Mouse (Mus musculus) liver, embryonic 14.5 days (tissue): ENCODE data around the gene Ctnnb1. TPM values are rescaled to one million over a fixed set of nuclear protein-coding genes. Genes with fewer than 3 reads are reported as not detected.

Source experiments
- ATAC-seq: fragments of 200-750 bp; cut with Nextera tagmentation; 2 replicates; pipeline ENCODE4 v1.8.0; 2017; ENCODE audit warnings: moderate number of reproducible peaks, mild to moderate bottlenecking, moderate library complexity; ENCODE audit not compliant: insufficient read depth
- DNase-seq, 3 experiments: peaks; one replicate each; pipeline ENCODE4 v3.0.0-alpha.2; 2012 to 2013; ENCODE audit warnings: low read depth in 3 of 3, low spot score in 3 of 3
- H3K27ac ChIP-seq: fragments of 300-500 bp; sonication (generic); 2 replicates; pipeline ENCODE4 v1.5.1; 2014; ENCODE audit warnings: moderate library complexity, mild to moderate bottlenecking, control low read depth, inconsistent platforms
- H3K27me3 ChIP-seq: fragments of 300-500 bp; sonication (generic); 2 replicates; pipeline ENCODE4 v1.6.1; 2014; ENCODE audit warnings: mild to moderate bottlenecking, low read length, moderate library complexity; ENCODE audit not compliant: control insufficient read depth, insufficient read depth
- H3K36me3 ChIP-seq: fragments of 300-500 bp; sonication (generic); replicated peaks from 2 replicates; pipeline ENCODE4 v1.6.1; 2014; ENCODE audit warnings: low read depth; ENCODE audit not compliant: control insufficient read depth, insufficient read depth
- H3K4me1 ChIP-seq, 2 experiments: fragments of 200-500 bp in 1 of 2; fragments of 300-500 bp in 1 of 2; sonication (generic) in 1 of 2; replicated peaks; 2 replicates each; pipeline ENCODE4 v1.6.1; 2012 to 2014; ENCODE audit warnings: antibody characterized with exemption in 1 of 2, inconsistent platforms in 1 of 2, low read length in 1 of 2; ENCODE audit not compliant: control insufficient read depth in 2 of 2, insufficient read depth in 2 of 2
- H3K4me2 ChIP-seq: fragments of 300-500 bp; sonication (generic); 2 replicates; pipeline ENCODE4 v1.6.1; 2014; ENCODE audit warnings: low read depth, mild to moderate bottlenecking, control low read depth, moderate library complexity
- H3K4me3 ChIP-seq, 2 experiments: fragments of 200-500 bp in 1 of 2; fragments of 300-500 bp in 1 of 2; sonication (generic) in 1 of 2; 2 replicates each; pipeline ENCODE4 v1.5.1; 2012 to 2014; ENCODE audit warnings: low read depth in 2 of 2, low read length in 2 of 2, mild to moderate bottlenecking in 2 of 2, control low read depth in 1 of 2, inconsistent platforms in 1 of 2, moderate library complexity in 1 of 2; ENCODE audit not compliant: insufficient read depth in 1 of 2
- H3K9ac ChIP-seq: fragments of 300-500 bp; sonication (generic); replicated peaks from 2 replicates; pipeline ENCODE4 v1.6.1; 2014; ENCODE audit warnings: mild to moderate bottlenecking, control low read depth, moderate library complexity
- H3K9me3 ChIP-seq: fragments of 300-500 bp; sonication (generic); 2 replicates; pipeline ENCODE4 v1.6.1; 2016; ENCODE audit warnings: low read length, mixed read lengths; ENCODE audit not compliant: control insufficient read depth
- CTCF ChIP-seq: IDR thresholded peaks from 2 replicates; pipeline ENCODE4 v1.5.1; 2016; ENCODE audit warnings: antibody characterized with exemption, low read depth, control low read depth
- EP300 ChIP-seq: IDR thresholded peaks from 2 replicates; pipeline ENCODE4 v1.6.1; 2016; ENCODE audit warnings: antibody characterized with exemption, low read depth
- WGBS: fragments of 180-500 bp; shearing (Covaris S2); extraction: QIAGEN DNeasy Blood & Tissue Kit; methylation state at CpG from one replicate; pipeline ENCODE4 v1.1.7; 2014; ENCODE audit not compliant: insufficient replicate concordance; 5-methylcytosine and 5-hydroxymethylcytosine counted together
- polyA plus RNA-seq, 2 experiments: library from polyadenylated mRNA; depleted of rRNA in 1 of 2; stranded (reverse) in 1 of 2; unstranded in 1 of 2; fragments of >200 nt; fragmentation: Nextera tagmentation in 1 of 2; extraction: Ambion mirVana in 1 of 2; gene quantifications; 2 replicates each; pipeline versions ENCODE4 v1.2.1 to v1.2.3; 2012 to 2014

Ctnnb1 gene
- polyA plus RNA-seq, 2 experiments, result 69.5 to 105 TPM

DNA sequence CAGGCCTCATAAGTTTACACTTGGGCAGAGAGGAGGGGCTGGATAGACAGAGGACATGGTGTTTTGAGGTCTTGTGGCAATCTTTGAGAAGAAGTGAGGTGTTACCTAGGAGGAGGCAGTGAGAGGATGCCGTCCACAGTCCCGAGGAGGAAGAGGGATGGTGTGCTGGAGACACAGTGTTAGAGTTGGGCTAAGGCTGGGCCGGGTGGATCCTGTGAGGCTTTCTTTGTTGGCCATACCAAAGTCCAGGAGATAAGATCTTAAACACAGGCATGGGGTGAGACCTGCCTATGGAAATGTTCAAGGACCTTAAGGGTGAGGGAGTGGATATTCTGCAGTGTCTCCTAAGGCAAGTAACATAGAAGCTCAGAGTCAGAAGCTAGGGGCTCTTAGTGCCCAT is 22.9 kb downstream of the Ctnnb1 start:
- no peak overlapping the region for H3K4me3 ChIP-seq
- peaks cover 71% of the 10 kb centered on the region for H3K36me3 ChIP-seq
- 62% methylated on average over 3 of the region's 3 CpGs for WGBS
- H3K27me3 ChIP-seq, result no peaks in the 10 kb centered on the region
- TF ChIP-seq EP300, result no peak
- no peak for TF ChIP-seq CTCF
- DNase-seq (no peak), ATAC-seq (no peak)
- H3K27ac ChIP-seq, result no peak overlapping the region
- H3K4me2 ChIP-seq, result no peak overlapping the region
- H3K9ac ChIP-seq, result no peak overlapping the region
- peaks cover 0 to 7% of the 10 kb centered on the region in 2 experiments; a peak in 2 of 4 replicates for H3K4me1 ChIP-seq
- no peaks in the 10 kb centered on the region for H3K9me3 ChIP-seq

GRCm38 (mm10) chr9:120958051-120958450 is 29.0 kb downstream of the Ctnnb1 start:
- Histone ChIP-seq H3K4me3 (no peak overlapping the region), H3K4me2 (no peak overlapping the region), H3K9ac (no peak overlapping the region), H3K27me3 (no peaks in the 10 kb centered on the region), H3K36me3 (peaks cover 96% of the 10 kb centered on the region), H3K27ac (no peak overlapping the region), H3K4me1 (peaks cover 8 to 14% of the 10 kb centered on the region in 2 experiments; a peak in 3 of 4 replicates), H3K9me3 (no peaks in the 10 kb centered on the region)
- 90% methylated on average over 5 of the region's 5 CpGs for WGBS
- DNase-seq (no peak), ATAC-seq (no peak)
- TF ChIP-seq EP300 (no peak), CTCF (no peak)

DNA sequence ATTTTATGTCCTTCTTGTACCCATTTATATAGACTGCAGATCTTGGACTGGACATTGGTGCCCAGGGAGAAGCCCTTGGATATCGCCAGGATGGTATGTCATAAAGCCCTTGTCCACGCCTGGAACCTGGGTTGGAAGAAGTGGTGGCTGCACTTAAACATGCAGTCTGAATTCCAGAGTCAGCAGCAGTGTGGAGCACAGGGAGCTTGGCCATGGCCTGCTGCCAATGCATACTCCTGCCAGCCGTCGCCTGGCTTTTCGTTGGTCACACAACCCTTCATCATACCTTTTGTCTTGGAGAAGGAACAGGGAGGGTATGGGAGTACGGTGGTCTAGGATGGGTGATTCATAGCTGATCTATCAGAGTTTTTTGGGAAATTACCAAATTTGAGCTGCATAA is 29.5 kb downstream of the Ctnnb1 start:
- Histone ChIP-seq H3K4me1 (peaks cover 8 to 14% of the 10 kb centered on the region in 2 experiments; a peak in 3 of 4 replicates), H3K4me2 (no peak overlapping the region), H3K4me3 (no peak overlapping the region), H3K27ac (no peak overlapping the region), H3K9ac (no peak overlapping the region), H3K27me3 (no peaks in the 10 kb centered on the region), H3K36me3 (peaks cover 91% of the 10 kb centered on the region), H3K9me3 (no peaks in the 10 kb centered on the region)
- DNase-seq (no peak), ATAC-seq (no peak)
- 84% methylated on average over 6 of the region's 6 CpGs for WGBS
- TF ChIP-seq EP300, result no peak
- TF ChIP-seq CTCF, result no peak

DNA sequence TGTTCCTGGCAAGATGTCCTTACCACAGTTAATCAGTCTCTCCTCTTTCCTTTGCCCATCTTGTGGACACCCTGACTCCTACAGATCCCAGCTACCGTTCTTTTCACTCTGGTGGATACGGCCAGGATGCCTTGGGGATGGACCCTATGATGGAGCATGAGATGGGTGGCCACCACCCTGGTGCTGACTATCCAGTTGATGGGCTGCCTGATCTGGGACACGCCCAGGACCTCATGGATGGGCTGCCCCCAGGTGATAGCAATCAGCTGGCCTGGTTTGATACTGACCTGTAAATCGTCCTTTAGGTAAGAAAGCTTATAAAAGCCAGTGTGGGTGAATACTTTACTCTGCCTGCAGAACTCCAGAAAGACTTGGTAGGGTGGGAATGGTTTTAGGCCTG is 30.2 kb downstream of the Ctnnb1 start:
- no peak for TF ChIP-seq CTCF
- no peak for TF ChIP-seq EP300
- H3K4me2 ChIP-seq, result no peak overlapping the region
- H3K9me3 ChIP-seq, result no peaks in the 10 kb centered on the region
- DNase-seq, result no peak
- no peak overlapping the region for H3K9ac ChIP-seq
- no peaks in the 10 kb centered on the region for H3K27me3 ChIP-seq
- peaks cover 8 to 14% of the 10 kb centered on the region in 2 experiments; a peak in 3 of 4 replicates for H3K4me1 ChIP-seq
- WGBS, result 71% methylated on average over 4 of the region's 4 CpGs
- H3K36me3 ChIP-seq, result peaks cover 89% of the 10 kb centered on the region
- no peak overlapping the region for H3K27ac ChIP-seq
- H3K4me3 ChIP-seq, result no peak overlapping the region
- ATAC-seq, result no peak

- Histone ChIP-seq H3K27me3 (no peaks in the 10 kb centered on the region), H3K4me3 (no peak overlapping the region), H3K27ac (no peak overlapping the region), H3K9ac (no peak overlapping the region), H3K4me1 (peaks cover 8 to 14% of the 10 kb centered on the region in 2 experiments; a peak in 3 of 4 replicates), H3K36me3 (peaks cover 75% of the 10 kb centered on the region), H3K4me2 (no peak overlapping the region), H3K9me3 (no peaks in the 10 kb centered on the region)
- ATAC-seq, result no peak
- 40% methylated on average over 4 of the region's 4 CpGs for WGBS
- DNase-seq, result no peak
- TF ChIP-seq CTCF, result no peak
- TF ChIP-seq EP300, result no peak
Measured at GRCm38 (mm10) chr9:120960611-120961010, 31.6 kb downstream of the Ctnnb1 start.
